Mouse (Mus musculus) heart, postnatal 0 days (tissue): ENCODE data around the gene Nek7. TPM values are rescaled to one million over a fixed set of nuclear protein-coding genes. Genes with fewer than 3 reads are reported as not detected.

Source experiments
- ATAC-seq: fragments of 200-750 bp; cut with Nextera tagmentation; 2 replicates; pipeline ENCODE4 v1.8.0; 2017; ENCODE audit warnings: low read depth, moderate number of reproducible peaks, moderate library complexity; ENCODE audit not compliant: insufficient read depth
- DNase-seq: peaks from one replicate; pipeline ENCODE4 v3.0.0-alpha.2; 2016; ENCODE audit warnings: low spot score
- H3K27ac ChIP-seq: fragments of 300-500 bp; sonication (generic); 2 replicates; pipeline ENCODE4 v1.5.1; 2014; ENCODE audit warnings: low read depth, mild to moderate bottlenecking
- H3K27me3 ChIP-seq: fragments of 300-500 bp; sonication (generic); 2 replicates; pipeline ENCODE4 v1.6.1; 2014; ENCODE audit warnings: low read length, mixed read lengths; ENCODE audit not compliant: control insufficient read depth, insufficient read depth
- H3K36me3 ChIP-seq: fragments of 300-500 bp; sonication (generic); replicated peaks from 2 replicates; pipeline ENCODE4 v1.6.1; 2014; ENCODE audit warnings: low read length, mixed read lengths; ENCODE audit not compliant: control insufficient read depth, insufficient read depth
- H3K4me1 ChIP-seq: fragments of 300-500 bp; sonication (generic); 2 replicates; pipeline ENCODE4 v1.6.1; 2014; ENCODE audit warnings: antibody characterized with exemption; ENCODE audit not compliant: control insufficient read depth, insufficient read depth
- H3K4me2 ChIP-seq: fragments of 300-500 bp; sonication (generic); 2 replicates; pipeline ENCODE4 v1.6.1; 2014; ENCODE audit warnings: low read depth, mild to moderate bottlenecking, low read length, moderate library complexity
- H3K4me3 ChIP-seq: fragments of 300-500 bp; sonication (generic); 2 replicates; pipeline ENCODE4 v1.5.1; 2014; ENCODE audit warnings: low read depth, low read length
- H3K9ac ChIP-seq: fragments of 300-500 bp; sonication (generic); replicated peaks from 2 replicates; pipeline ENCODE4 v1.6.1; 2014; ENCODE audit warnings: low read depth, low read length, mixed read lengths
- H3K9me3 ChIP-seq: fragments of 300-500 bp; sonication (generic); replicated peaks from 2 replicates; pipeline ENCODE4 v1.6.1; 2016; ENCODE audit warnings: low read length; ENCODE audit not compliant: control insufficient read depth
- CTCF ChIP-seq: IDR thresholded peaks from 2 replicates; pipeline ENCODE4 v1.5.1; 2016; ENCODE audit warnings: antibody characterized with exemption, control low read depth, low read depth
- EP300 ChIP-seq: IDR thresholded peaks from 2 replicates; pipeline ENCODE4 v1.6.1; 2016; ENCODE audit warnings: antibody characterized with exemption, low read depth
- WGBS: fragments of 180-500 bp; shearing (Covaris S2); extraction: QIAGEN DNeasy Blood & Tissue Kit; methylation state at CpG from one replicate; pipeline ENCODE4 v1.1.7; 2014; 5-methylcytosine and 5-hydroxymethylcytosine counted together
- polyA plus RNA-seq: library from polyadenylated mRNA; unstranded; fragments of >200 nt; fragmentation: Nextera tagmentation; extraction: Ambion mirVana; gene quantifications from 2 replicates; pipeline ENCODE4 v1.2.1, GENCODE M21; 2015
- total RNA-seq: library from RNA; depleted of rRNA; stranded (reverse); fragments of >200 nt; gene quantifications from 2 replicates; pipeline ENCODE4 v1.2.3, GENCODE M21; 2014; ENCODE audit warnings: low replicate concordance

The Nek7 gene
- total and polyA plus RNA-seq, 2 experiments from 2014 or later = 43.8 to 44.6 TPM

DNA sequence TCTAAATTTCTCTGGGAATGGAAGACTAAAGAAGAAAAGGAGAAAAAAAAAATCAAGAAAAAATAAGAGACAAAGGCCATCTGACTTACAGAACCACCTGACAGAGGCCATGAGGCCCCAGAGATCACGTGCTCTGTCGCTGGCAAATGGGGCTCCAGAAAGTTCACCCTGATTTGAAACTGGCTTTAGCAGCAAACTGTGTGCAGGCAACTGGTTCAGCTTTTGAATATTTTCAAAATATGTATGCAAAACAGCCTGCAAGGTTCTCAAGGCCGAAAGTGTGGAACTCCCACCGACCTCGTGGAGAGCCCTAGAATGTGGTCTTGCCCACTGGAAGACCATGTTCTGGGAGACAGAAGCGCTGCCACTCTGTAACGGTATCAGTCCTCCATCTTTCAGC, 11.6 kb downstream of the Nek7 start:
- Histone ChIP-seq H3K27ac (peak overlapping the region; percentile 30), H3K27me3 (no peaks in the 10 kb centered on the region), H3K9ac (no peak overlapping the region), H3K36me3 (no peaks in the 10 kb centered on the region), H3K4me1 (peaks cover 33% of the 10 kb centered on the region), H3K9me3 (no peaks in the 10 kb centered on the region), H3K4me3 (no peak overlapping the region), H3K4me2 (peak overlapping the region; percentile 53)
- 80% methylated on average over 7 of the region's 7 CpGs for WGBS
- ATAC-seq (no peak), DNase-seq (no peak)
- TF ChIP-seq EP300 = no peak
- TF ChIP-seq CTCF = no peak

DNA sequence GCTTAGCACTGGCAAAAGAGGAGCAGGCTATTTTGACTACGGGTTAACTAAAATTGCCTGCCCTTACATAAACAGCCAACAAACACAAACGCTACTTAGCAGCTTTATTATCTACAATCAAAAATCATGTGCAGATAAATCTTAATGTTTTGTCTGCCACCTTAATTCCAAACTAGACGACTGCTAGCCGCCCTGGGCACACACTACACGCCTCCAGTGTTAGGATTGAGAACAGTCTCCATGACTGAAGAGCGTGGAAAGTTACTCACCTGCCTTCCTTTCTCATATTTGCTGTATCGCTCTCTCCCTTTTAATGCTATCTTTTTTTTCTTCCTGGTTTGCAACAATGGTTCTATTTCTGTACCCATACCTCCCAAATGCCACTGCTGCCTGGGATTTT, 12.1 kb downstream of the Nek7 start:
- no peak overlapping the region for H3K4me3 ChIP-seq
- DNase-seq (no peak), ATAC-seq (no peak)
- no peaks in the 10 kb centered on the region for H3K9me3 ChIP-seq
- WGBS = 47% methylated on average over 7 of the region's 7 CpGs
- peaks cover 30% of the 10 kb centered on the region for H3K4me1 ChIP-seq
- peak overlapping the region; percentile 30 for H3K27ac ChIP-seq
- no peaks in the 10 kb centered on the region for H3K27me3 ChIP-seq
- no peaks in the 10 kb centered on the region for H3K36me3 ChIP-seq
- TF ChIP-seq EP300 = no peak
- no peak for TF ChIP-seq CTCF
- H3K9ac ChIP-seq = no peak overlapping the region
- peak overlapping the region; percentile 41 for H3K4me2 ChIP-seq

DNA sequence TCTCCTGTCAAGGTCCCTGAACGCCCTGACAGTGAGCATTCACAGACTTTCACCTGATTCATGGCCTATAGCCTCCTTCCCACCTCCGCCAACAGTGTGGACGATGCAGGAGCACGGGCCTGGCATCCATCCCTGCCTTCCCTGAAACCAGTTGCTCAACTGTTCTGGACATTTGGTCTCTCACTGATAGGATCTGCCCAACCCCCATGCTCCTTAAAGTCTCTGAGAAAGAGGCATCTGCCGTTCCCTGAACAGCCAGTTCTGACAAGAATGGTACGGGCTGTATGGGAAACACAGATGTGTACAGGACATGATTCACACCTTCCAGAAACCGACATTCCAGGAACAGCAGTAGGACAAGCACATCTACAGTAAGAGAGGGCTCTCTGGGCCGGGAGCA, 13.2 kb downstream of the Nek7 start:
- peak; percentile 41 for ATAC-seq
- Histone ChIP-seq H3K4me3 (no peak overlapping the region), H3K27ac (peak overlapping the region; percentile 5; the same call in 1 of the 2 replicates), H3K4me1 (peaks cover 30% of the 10 kb centered on the region), H3K9ac (no peak overlapping the region), H3K9me3 (no peaks in the 10 kb centered on the region), H3K4me2 (no peak overlapping the region), H3K36me3 (no peaks in the 10 kb centered on the region), H3K27me3 (no peaks in the 10 kb centered on the region)
- TF ChIP-seq EP300 = no peak
- no peak for TF ChIP-seq CTCF
- DNase-seq = no peak
- 50% methylated on average over 8 of the region's 8 CpGs for WGBS

GRCm38 (mm10) chr1:138604736-138605135, 15.2 kb downstream of the Nek7 start:
- 38% methylated on average over 2 of the region's 2 CpGs for WGBS
- no peak for TF ChIP-seq EP300
- TF ChIP-seq CTCF = no peak
- Histone ChIP-seq H3K4me2 (no peak overlapping the region), H3K4me3 (no peak overlapping the region), H3K9me3 (no peaks in the 10 kb centered on the region), H3K4me1 (peaks cover 30% of the 10 kb centered on the region), H3K27me3 (no peaks in the 10 kb centered on the region), H3K27ac (no peak overlapping the region), H3K9ac (no peak overlapping the region), H3K36me3 (no peaks in the 10 kb centered on the region)
- ATAC-seq (no peak), DNase-seq (no peak)

DNA sequence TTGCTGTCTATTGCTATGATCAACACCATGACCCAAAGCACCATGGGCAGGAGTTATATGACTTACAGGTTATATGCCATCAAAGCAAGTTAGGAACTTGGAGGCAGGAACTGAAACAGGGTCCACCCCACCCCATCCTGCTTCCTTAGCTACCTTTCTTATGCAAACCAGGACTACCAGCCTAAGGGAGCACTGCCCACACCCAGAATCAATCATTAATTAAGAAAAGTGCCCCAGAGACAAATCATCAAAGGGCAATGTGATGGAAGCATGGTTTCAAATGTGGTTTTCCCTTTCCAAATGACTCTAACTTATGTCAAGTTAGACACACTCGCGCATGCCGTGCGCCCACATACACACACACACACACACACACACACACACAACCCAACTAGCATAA, 16.0 kb downstream of the Nek7 start:
- no peak for TF ChIP-seq CTCF
- no peak for TF ChIP-seq EP300
- Histone ChIP-seq H3K4me2 (no peak overlapping the region), H3K4me1 (peaks cover 30% of the 10 kb centered on the region), H3K4me3 (no peak overlapping the region), H3K9me3 (no peaks in the 10 kb centered on the region), H3K36me3 (no peaks in the 10 kb centered on the region), H3K27ac (no peak overlapping the region), H3K27me3 (no peaks in the 10 kb centered on the region), H3K9ac (no peak overlapping the region)
- no peak for ATAC-seq
- WGBS = 95% methylated on average over 4 of the region's 4 CpGs
- DNase-seq = no peak

DNA sequence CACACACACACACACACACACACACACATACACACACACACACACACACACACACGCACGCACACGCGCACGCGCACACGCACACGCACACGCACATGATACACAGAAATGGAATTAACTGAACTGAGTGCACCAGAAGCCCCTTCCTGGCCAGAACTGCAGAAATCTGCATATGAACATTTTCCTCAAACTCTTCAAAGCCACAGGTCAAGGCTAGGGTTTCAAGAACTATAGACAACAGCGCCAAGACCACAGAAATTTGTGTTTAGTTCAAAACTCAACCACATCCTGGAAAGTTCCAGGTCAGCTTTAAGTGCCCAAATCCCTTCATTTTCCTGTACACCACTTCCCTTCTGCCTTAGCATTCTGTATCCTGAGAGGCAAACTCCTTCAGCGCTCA, 21.9 kb downstream of the Nek7 start:
- ATAC-seq = no peak
- H3K4me3 ChIP-seq = no peak overlapping the region
- no peaks in the 10 kb centered on the region for H3K36me3 ChIP-seq
- H3K27ac ChIP-seq = no peak overlapping the region
- H3K4me1 ChIP-seq = peaks cover 12% of the 10 kb centered on the region
- no peak overlapping the region for H3K4me2 ChIP-seq
- no peak for TF ChIP-seq EP300
- no peak for TF ChIP-seq CTCF
- no peaks in the 10 kb centered on the region for H3K27me3 ChIP-seq
- H3K9ac ChIP-seq = no peak overlapping the region
- no peak for DNase-seq
- 85% methylated on average over 11 of the region's 11 CpGs for WGBS
- no peaks in the 10 kb centered on the region for H3K9me3 ChIP-seq
